Mouse (Mus musculus): ENCODE measurements at regions not wholly inside any gene's neighbourhood (a gene's known extent, or its start where the extent isn't known, plus 50 kb on each side); places are given as distances from the start of the nearest gene placed in this dataset.

- intact Hi-C loops (cut with DNase I), result no loop called here
These were observed 287.6 kb upstream of the Sash1 start for GRCm38 (mm10) chr10:9173509-9173908.

- intact Hi-C loops (cut with DNase I), result no loop called here
These were observed 282.9 kb upstream of the Sash1 start for GRCm38 (mm10) chr10:9168725-9169124.

GRCm38 (mm10) chr10:9166017-9166416, 280.1 kb upstream of the Sash1 start:
- intact Hi-C loops (cut with DNase I), result no loop called here

- intact Hi-C loops (cut with DNase I), result no loop called here
These were observed 279.7 kb upstream of the Sash1 start for GRCm38 (mm10) chr10:9165598-9165997.

- intact Hi-C loops (cut with DNase I), result no loop called here
These were observed 278.5 kb upstream of the Sash1 start for GRCm38 (mm10) chr10:9164333-9164732.

- intact Hi-C loops (cut with DNase I), result no loop called here
These were observed 275.7 kb upstream of the Sash1 start for GRCm38 (mm10) chr10:9161597-9161996.

GRCm38 (mm10) chr10:9157299-9158215, 271.7 kb upstream of the Sash1 start:
- intact Hi-C loops (cut with DNase I), result no loop called here

- intact Hi-C loops (cut with DNase I), result no loop called here
These were observed 250.2 kb upstream of the Sash1 start for GRCm38 (mm10) chr10:9136099-9136498.

- intact Hi-C loops (cut with DNase I), result no loop called here
These were observed 248.6 kb upstream of the Sash1 start for GRCm38 (mm10) chr10:9134293-9135021.

GRCm38 (mm10) chr10:9130061-9130460, 244.2 kb upstream of the Sash1 start:
- intact Hi-C loops (cut with DNase I), result no loop called here

- intact Hi-C loops (cut with DNase I), result no loop called here
These were observed 233.4 kb upstream of the Sash1 start for GRCm38 (mm10) chr10:9119249-9119648.

GRCm38 (mm10) chr10:9117648-9118551, 232.0 kb upstream of the Sash1 start:
- intact Hi-C loops (cut with DNase I), result no loop called here

- intact Hi-C loops (cut with DNase I), result no loop called here
These were observed 231.3 kb upstream of the Sash1 start for GRCm38 (mm10) chr10:9117134-9117533.

GRCm38 (mm10) chr10:9113706-9114105, 227.8 kb upstream of the Sash1 start:
- intact Hi-C loops (cut with DNase I), result no loop called here

- intact Hi-C loops (cut with DNase I), result no loop called here
These were observed 225.2 kb upstream of the Sash1 start for GRCm38 (mm10) chr10:9111051-9111450.

- intact Hi-C loops (cut with DNase I), result no loop called here
These were observed 210.3 kb upstream of the Sash1 start for GRCm38 (mm10) chr10:9096207-9096606.

- intact Hi-C loops (cut with DNase I), result no loop called here
These were observed 209.3 kb upstream of the Sash1 start for GRCm38 (mm10) chr10:9095163-9095562.

- intact Hi-C loops (cut with DNase I), result no loop called here
These were observed 206.5 kb upstream of the Sash1 start for GRCm38 (mm10) chr10:9092237-9092885.

- intact Hi-C loops (cut with DNase I), result no loop called here
These were observed 205.1 kb upstream of the Sash1 start for GRCm38 (mm10) chr10:9090961-9091360.

GRCm38 (mm10) chr10:9087871-9088270, 202.0 kb upstream of the Sash1 start:
- intact Hi-C loops (cut with DNase I), result no loop called here

GRCm38 (mm10) chr10:9087171-9087570, 201.3 kb upstream of the Sash1 start:
- intact Hi-C loops (cut with DNase I), result no loop called here

All from adrenal gland (tissue).